Mouse (Mus musculus) midbrain, postnatal 0 days (tissue): ENCODE data around the gene Myt1l. TPM values are rescaled to one million over a fixed set of nuclear protein-coding genes. Genes with fewer than 3 reads are reported as not detected.

Experiments
- ATAC-seq: fragments of 200-750 bp; cut with Nextera tagmentation; 2 replicates; pipeline ENCODE4 v1.8.0; 2017; ENCODE audit warnings: moderate number of reproducible peaks, mild to moderate bottlenecking, moderate TSS enrichment, moderate library complexity; ENCODE audit not compliant: low FRiP score
- DNase-seq: peaks from one replicate; pipeline ENCODE4 v3.0.0-alpha.2; 2015; ENCODE audit warnings: low spot score
- H3K27ac ChIP-seq: fragments of 300-500 bp; sonication (generic); 2 replicates; pipeline ENCODE4 v1.5.1; 2014; ENCODE audit warnings: low read depth, mild to moderate bottlenecking, low read length, mixed read lengths
- H3K27me3 ChIP-seq: fragments of 300-500 bp; sonication (generic); 2 replicates; pipeline ENCODE4 v1.6.1; 2014; ENCODE audit warnings: low read length, control low read depth, mixed read lengths; ENCODE audit not compliant: insufficient read depth
- H3K36me3 ChIP-seq: fragments of 300-500 bp; sonication (generic); 2 replicates; pipeline ENCODE4 v1.6.1; 2014; ENCODE audit warnings: low read length, control low read depth, mixed read lengths; ENCODE audit not compliant: insufficient read depth
- H3K4me1 ChIP-seq: fragments of 300-500 bp; sonication (generic); 2 replicates; pipeline ENCODE4 v1.6.1; 2014; ENCODE audit warnings: mild to moderate bottlenecking, control low read depth, antibody characterized with exemption, low read length, mixed read lengths; ENCODE audit not compliant: insufficient read depth
- H3K4me2 ChIP-seq: fragments of 300-500 bp; sonication (generic); 2 replicates; pipeline ENCODE4 v1.6.1; 2014; ENCODE audit warnings: low read depth, mild to moderate bottlenecking, low read length, mixed read lengths; ENCODE audit not compliant: poor library complexity, severe bottlenecking
- H3K4me3 ChIP-seq: fragments of 300-500 bp; sonication (generic); 2 replicates; pipeline ENCODE4 v1.5.1; 2014; ENCODE audit warnings: low read depth, mild to moderate bottlenecking, low read length, moderate library complexity
- H3K9ac ChIP-seq: fragments of 300-500 bp; sonication (generic); replicated peaks from 2 replicates; pipeline ENCODE4 v1.6.1; 2014; ENCODE audit warnings: mild to moderate bottlenecking, low read length, moderate library complexity, mixed read lengths; ENCODE audit not compliant: poor library complexity, severe bottlenecking
- H3K9me3 ChIP-seq: fragments of 300-500 bp; sonication (generic); 2 replicates; pipeline ENCODE4 v1.6.1; 2016; ENCODE audit warnings: low read length, control low read depth
- CTCF ChIP-seq: IDR thresholded peaks from 2 replicates; pipeline ENCODE4 v1.5.1; 2016; ENCODE audit warnings: antibody characterized with exemption, mild to moderate bottlenecking
- WGBS: fragments of 180-500 bp; shearing (Covaris S2); extraction: QIAGEN DNeasy Blood & Tissue Kit; methylation state at CpG from one replicate; pipeline ENCODE4 v1.1.7; 2014; 5-methylcytosine and 5-hydroxymethylcytosine counted together
- polyA plus RNA-seq: library from polyadenylated mRNA; unstranded; fragments of >200 nt; fragmentation: Nextera tagmentation; extraction: Ambion mirVana; gene quantifications from 2 replicates; pipeline ENCODE4 v1.2.1, GENCODE M21; 2015
- total RNA-seq: library from RNA; depleted of rRNA; stranded (reverse); fragments of >200 nt; gene quantifications from 2 replicates; pipeline ENCODE4 v1.2.3, GENCODE M21; 2014

The Myt1l gene
- total and polyA plus RNA-seq, 2 experiments from 2014 or later = 104 to 223 TPM

GRCm38 (mm10) chr12:29956969-29957368, 428.8 kb downstream of the Myt1l start:
- Histone ChIP-seq H3K4me2 (no peak overlapping the region), H3K9ac (no peak overlapping the region), H3K9me3 (no peaks in the 10 kb centered on the region), H3K36me3 (no peaks in the 10 kb centered on the region), H3K4me1 (peaks cover 10% of the 10 kb centered on the region; the same call in 1 of the 2 replicates), H3K27ac (no peak overlapping the region), H3K27me3 (no peaks in the 10 kb centered on the region), H3K4me3 (no peak overlapping the region)
- DNase-seq = peak; percentile 57
- TF ChIP-seq CTCF = no peak
- WGBS = 80% methylated on average over 12 of the region's 12 CpGs
- no peak for ATAC-seq

GRCm38 (mm10) chr12:29958637-29959036, 430.5 kb downstream of the Myt1l start:
- DNase-seq (no peak), ATAC-seq (no peak)
- Histone ChIP-seq H3K27me3 (no peaks in the 10 kb centered on the region), H3K4me3 (no peak overlapping the region), H3K9me3 (no peaks in the 10 kb centered on the region), H3K4me1 (peaks cover 4% of the 10 kb centered on the region; the same call in 1 of the 2 replicates), H3K36me3 (no peaks in the 10 kb centered on the region), H3K27ac (no peak overlapping the region), H3K9ac (no peak overlapping the region), H3K4me2 (no peak overlapping the region)
- no peak for TF ChIP-seq CTCF
- 87% methylated on average over 5 of the region's 5 CpGs for WGBS

- H3K4me2 ChIP-seq = no peak overlapping the region
- no peak for TF ChIP-seq CTCF
- DNase-seq = no peak
- no peaks in the 10 kb centered on the region for H3K27me3 ChIP-seq
- H3K4me1 ChIP-seq = no peaks in the 10 kb centered on the region; the same call in 1 of the 2 replicates
- no peak for ATAC-seq
- no peaks in the 10 kb centered on the region for H3K9me3 ChIP-seq
- 0 out of 2 replicates have a peak, but pooled peaks cover 3% of the 10 kb centered on the region for H3K36me3 ChIP-seq
- H3K9ac ChIP-seq = no peak overlapping the region
- H3K4me3 ChIP-seq = no peak overlapping the region
- H3K27ac ChIP-seq = no peak overlapping the region
- 88% methylated on average over 1 of the region's 1 CpGs for WGBS
These were observed 432.9 kb downstream of the Myt1l start for GRCm38 (mm10) chr12:29961041-29961440.

GRCm38 (mm10) chr12:29965016-29965415, 436.8 kb downstream of the Myt1l start:
- no peak for TF ChIP-seq CTCF
- ATAC-seq = no peak

GRCm38 (mm10) chr12:29971795-29972464, 443.7 kb downstream of the Myt1l start:
- Histone ChIP-seq H3K4me3 (no peak overlapping the region), H3K36me3 (peaks cover 19% of the 10 kb centered on the region), H3K9me3 (no peaks in the 10 kb centered on the region), H3K9ac (no peak overlapping the region), H3K4me2 (no peak overlapping the region), H3K4me1 (no peaks in the 10 kb centered on the region), H3K27ac (no peak overlapping the region), H3K27me3 (no peaks in the 10 kb centered on the region)
- 86% methylated on average over 7 of the region's 7 CpGs for WGBS
- TF ChIP-seq CTCF = no peak
- DNase-seq (no peak), ATAC-seq (no peak)

More at GRCm38 (mm10) chr12:29965016-29965415, 436.8 kb downstream of the Myt1l start:
- Histone ChIP-seq H3K4me2 (no peak overlapping the region), H3K36me3 (0 out of 2 replicates have a peak, but pooled peaks cover 3% of the 10 kb centered on the region), H3K4me3 (no peak overlapping the region), H3K27ac (no peak overlapping the region), H3K9me3 (no peaks in the 10 kb centered on the region), H3K4me1 (no peaks in the 10 kb centered on the region; the same call in 1 of the 2 replicates), H3K9ac (no peak overlapping the region), H3K27me3 (no peaks in the 10 kb centered on the region)
- 92% methylated on average over 6 of the region's 6 CpGs for WGBS
- no peak for DNase-seq

GRCm38 (mm10) chr12:29972533-29972932, 444.3 kb downstream of the Myt1l start:
- TF ChIP-seq CTCF = no peak
- Histone ChIP-seq H3K9ac (no peak overlapping the region), H3K4me1 (no peaks in the 10 kb centered on the region), H3K4me3 (no peak overlapping the region), H3K36me3 (peaks cover 19% of the 10 kb centered on the region), H3K27ac (no peak overlapping the region), H3K9me3 (no peaks in the 10 kb centered on the region), H3K27me3 (no peaks in the 10 kb centered on the region), H3K4me2 (no peak overlapping the region)
- ATAC-seq (no peak), DNase-seq (no peak)
- 88% methylated on average over 6 of the region's 6 CpGs for WGBS
